Mouse (Mus musculus) 3T3-L1 (cell line): ENCODE data around the gene Rnf41.

Experiments used
- DNase-seq: peaks from one replicate; pipeline ENCODE4 v3.0.0-alpha.2; 2015; ENCODE audit warnings: low read depth, low spot score

Rnf41 gene

GRCm38 (mm10) chr10:128429052-128429451 lies 17.6 kb downstream of the Rnf41 start:
- no peak for DNase-seq

DNA sequence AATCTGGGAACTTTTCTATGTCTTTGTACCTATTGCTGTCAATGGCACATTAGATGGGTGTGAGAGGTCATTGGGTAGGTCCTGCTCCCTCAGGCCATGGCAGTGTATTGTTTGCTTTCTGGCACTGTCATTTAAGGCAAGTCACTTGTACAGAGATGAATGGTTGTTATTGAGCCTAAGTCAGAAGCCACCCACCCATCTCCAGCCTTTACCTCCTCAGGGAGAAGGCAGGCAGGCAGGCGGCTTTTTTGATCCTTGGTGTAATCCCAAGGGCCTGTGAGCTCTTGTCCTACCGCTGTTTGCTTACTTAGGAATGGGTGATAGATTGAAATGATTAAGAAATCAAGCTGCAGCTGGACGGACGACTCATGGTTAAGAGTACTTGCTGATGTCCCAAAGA lies 18.0 kb downstream of the Rnf41 start:
- DNase-seq: no peak

- DNase-seq: no peak
These were observed 22.0 kb downstream of the Rnf41 start for GRCm38 (mm10) chr10:128433417-128433816.

- no peak for DNase-seq
These were observed 23.2 kb downstream of the Rnf41 start for GRCm38 (mm10) chr10:128434681-128435080.

GRCm38 (mm10) chr10:128435186-128435823 lies 23.8 kb downstream of the Rnf41 start:
- no peak for DNase-seq

DNA sequence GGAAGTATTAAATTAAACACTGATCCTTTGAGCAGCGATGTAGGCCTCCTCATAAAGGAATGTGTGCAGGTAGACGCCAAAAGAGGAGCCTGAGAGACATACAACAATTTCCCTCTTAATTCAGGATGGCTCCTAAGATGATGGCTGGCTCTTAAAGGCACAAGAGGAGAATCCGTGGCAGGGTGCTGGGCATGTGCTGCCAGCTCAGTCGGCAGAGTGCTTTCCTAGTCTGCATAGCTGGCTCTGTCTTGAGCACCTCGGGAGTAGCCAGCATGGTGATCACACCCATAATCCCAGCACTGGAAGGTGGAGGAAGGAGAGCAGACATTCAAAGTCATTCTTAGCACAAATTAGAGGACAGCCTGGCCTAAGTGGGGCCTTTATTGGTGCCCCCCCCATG lies 24.4 kb downstream of the Rnf41 start:
- no peak for DNase-seq

DNA sequence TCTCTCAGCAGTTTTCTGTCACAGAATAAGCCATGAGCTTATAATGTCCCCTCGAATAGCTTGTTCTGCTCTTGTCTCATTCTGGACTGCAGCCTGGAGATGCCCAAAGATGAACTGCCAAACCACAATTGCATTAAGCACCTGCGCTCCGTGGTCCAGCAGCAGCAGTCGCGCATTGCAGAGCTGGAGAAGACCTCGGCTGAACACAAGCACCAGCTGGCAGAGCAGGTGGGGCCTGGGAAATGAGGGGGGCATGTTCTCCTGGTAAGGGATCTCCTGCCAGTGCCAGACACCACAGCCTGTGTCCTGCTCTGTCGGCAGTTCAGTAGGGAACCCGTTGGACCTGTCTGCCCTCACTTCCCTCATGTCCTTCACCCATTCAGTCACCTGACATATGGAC lies 24.9 kb downstream of the Rnf41 start:
- no peak for DNase-seq

- DNase-seq: no peak
These were observed 27.3 kb downstream of the Rnf41 start for GRCm38 (mm10) chr10:128438675-128439279.

DNA sequence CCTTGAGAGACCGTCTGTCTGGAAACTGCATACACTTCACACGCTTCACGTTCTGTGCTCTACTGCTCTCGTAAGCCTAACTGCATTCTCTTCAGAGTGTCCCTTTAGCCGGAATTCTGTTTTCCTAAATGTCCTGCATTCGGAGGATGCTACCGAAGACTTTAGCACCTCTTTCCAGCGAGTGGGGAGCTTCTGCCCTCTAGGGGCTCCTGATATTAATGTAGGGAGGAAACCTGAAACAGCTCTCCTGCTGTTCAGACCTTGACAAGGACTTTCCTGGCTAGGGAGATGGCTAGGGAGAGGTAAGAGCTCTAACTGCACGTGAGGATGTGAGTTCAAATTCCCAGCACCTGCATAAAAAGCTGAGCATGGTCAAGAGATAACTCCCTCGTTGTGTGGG lies 28.9 kb downstream of the Rnf41 start:
- DNase-seq: peak; percentile 32

DNA sequence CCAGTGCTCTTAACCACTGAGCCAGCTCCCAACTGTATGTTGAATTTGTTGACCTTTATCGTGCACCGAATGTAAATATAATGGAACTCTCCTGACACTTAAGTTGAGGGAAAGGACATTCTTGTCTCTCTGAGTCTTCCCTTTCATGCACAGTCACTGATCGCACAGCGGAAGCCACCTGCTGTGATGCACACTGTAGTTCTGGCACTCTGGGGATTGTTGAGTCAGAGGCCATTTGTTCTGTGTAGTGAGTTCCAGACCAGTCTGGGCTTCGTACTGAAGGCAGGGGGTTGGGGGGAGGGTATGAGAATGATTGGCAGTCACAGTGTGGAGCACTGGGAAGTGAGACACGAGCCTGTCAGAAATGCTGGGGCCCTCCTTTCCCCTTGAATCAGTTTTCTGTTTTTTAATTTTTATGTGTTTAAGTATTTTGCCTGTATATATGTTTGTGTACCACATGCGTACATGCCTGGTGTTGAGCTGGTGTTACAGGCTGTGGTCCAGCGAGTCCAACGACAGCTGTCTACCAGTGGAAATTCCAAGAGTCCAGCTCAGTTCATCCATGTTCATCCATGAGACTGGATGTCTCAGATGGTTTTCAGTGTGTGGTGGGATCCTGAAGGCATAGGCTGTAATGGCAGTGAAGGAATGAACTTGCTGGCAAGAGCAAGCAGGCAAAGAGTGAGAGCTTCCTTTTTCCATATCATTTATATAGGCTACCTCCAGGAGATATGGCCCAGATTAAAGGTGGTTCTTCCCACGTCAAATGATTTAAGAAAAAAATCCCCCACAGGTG lies 30.1 kb downstream of the Rnf41 start:
- DNase-seq: no peak

DNA sequence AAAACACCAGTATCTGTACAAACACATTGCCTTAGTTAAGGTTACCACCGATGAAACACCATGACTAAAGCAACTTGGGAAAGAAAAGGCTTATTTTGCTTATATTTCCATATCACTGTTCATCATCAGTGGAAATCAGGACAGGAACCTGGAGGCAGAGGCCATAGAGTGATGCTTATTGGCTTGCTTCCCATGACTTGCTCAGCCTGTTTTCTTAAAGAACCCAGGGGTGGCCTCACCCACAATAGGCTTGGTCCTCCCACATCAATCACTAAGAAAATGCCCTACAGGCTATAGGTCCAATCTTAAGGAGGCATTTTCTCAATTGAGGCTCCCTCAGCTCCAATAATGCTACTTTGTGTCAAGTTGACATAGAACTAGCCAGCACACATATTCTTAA lies 31.3 kb downstream of the Rnf41 start:
- no peak for DNase-seq

- no peak for DNase-seq
These were observed 32.9 kb downstream of the Rnf41 start for GRCm38 (mm10) chr10:128444354-128444753.

- DNase-seq: no peak
These were observed 34.0 kb downstream of the Rnf41 start for GRCm38 (mm10) chr10:128445407-128445806.

GRCm38 (mm10) chr10:128451014-128451413 lies 39.6 kb downstream of the Rnf41 start:
- no peak for DNase-seq

GRCm38 (mm10) chr10:128454471-128454870 lies 43.0 kb downstream of the Rnf41 start:
- no peak for DNase-seq

- peak; percentile 87 for DNase-seq
These were observed 43.8 kb downstream of the Rnf41 start for GRCm38 (mm10) chr10:128455280-128455679.

GRCm38 (mm10) chr10:128457676-128458075 lies 46.2 kb downstream of the Rnf41 start:
- DNase-seq: no peak

GRCm38 (mm10) chr10:128458348-128458718 lies 46.9 kb downstream of the Rnf41 start:
- DNase-seq: peak; percentile 84

DNA sequence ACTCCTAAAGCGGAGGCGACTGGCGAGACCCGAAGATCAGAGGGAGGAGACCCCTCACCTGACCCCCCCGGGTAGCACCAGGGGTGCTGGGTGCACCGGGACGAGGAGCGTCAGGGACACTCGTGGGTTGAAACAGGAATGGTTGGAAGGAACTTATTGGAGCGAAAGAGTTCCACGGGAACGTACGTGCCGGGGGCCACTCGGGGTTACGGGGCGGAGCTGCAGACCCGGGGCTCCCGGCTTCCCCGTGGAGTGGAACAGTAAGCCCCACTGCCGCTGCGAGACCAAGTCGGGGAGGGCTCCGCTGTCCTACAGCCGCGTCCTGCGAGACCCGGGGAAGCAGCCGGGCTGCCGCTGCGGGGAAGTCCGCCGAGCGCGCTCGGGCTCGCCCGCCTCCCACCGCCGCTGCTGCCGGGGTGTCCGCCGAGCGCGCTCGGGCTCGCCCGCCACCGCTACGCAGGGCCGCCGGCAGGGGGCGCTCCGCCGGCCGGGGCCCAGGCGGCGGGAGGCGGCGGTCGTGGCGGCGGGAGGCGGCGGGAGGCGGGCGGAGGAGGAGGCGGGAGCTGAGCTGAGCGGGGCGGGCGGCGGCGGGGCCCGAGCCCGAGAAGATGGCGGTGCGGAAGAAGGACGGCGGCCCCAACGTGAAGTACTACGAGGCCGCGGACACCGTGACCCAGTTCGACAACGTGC lies 47.4 kb downstream of the Rnf41 start, which contains the start of gene Smarcc2:
TSS of gene Smarcc2 (plus strand) at position 530 of the 690 bp plus-strand sequence.
- DNase-seq: peak; percentile 58

GRCm38 (mm10) chr10:128459409-128460269 lies 48.2 kb downstream of the Rnf41 start:
- DNase-seq: peak; percentile 59

- DNase-seq: no peak
These were observed 48.8 kb downstream of the Rnf41 start for GRCm38 (mm10) chr10:128460270-128460630.
